Mouse (Mus musculus) myocyte (in vitro differentiated cells): ENCODE results near the gene Uso1.

Source experiments
- POLR2A ChIP-seq: IDR thresholded peaks from one replicate; pipeline ENCODE4 v1.6.1; 2011; ENCODE audit warnings: low read depth, mild to moderate bottlenecking, control low read depth, moderate library complexity; ENCODE audit not compliant: insufficient read length
- POLR2AphosphoS2 ChIP-seq: IDR thresholded peaks from one replicate; pipeline ENCODE4 v1.6.1; 2011; ENCODE audit warnings: low read depth, control low read depth; ENCODE audit not compliant: insufficient read length
- REST ChIP-seq: IDR thresholded peaks from one replicate; pipeline ENCODE4 v1.6.1; 2011; ENCODE audit warnings: mild to moderate bottlenecking, control low read depth, moderate library complexity; ENCODE audit not compliant: insufficient read depth, insufficient read length

DNA sequence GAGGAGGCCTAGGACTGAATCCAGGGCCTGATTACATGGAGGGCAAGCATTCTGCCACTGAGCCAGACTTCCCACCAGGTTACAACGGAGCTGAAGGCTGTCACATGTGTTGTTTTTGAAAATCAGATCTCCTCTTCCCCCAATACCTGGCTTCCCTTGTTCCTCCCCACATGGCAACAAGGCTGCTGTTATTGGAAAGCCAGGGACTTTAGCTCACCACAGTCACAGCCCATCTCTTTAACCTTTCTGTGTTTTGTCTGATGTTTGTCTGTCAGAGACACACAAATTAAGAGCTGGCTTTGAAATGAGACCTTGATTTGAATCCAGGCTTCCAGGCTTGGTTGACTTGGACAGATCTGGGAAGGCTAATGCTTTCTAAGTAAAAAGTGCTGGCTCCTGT is 1.5 kb downstream of the Uso1 start:
- TF ChIP-seq POLR2A (no peak), POLR2AphosphoS2 (no peak), REST (no peak)
